Mouse (Mus musculus): ENCODE data around the gene Hsd11b1.

Hsd11b1 gene

GRCm38 (mm10) chr1:193197494-193198205 lies 66.2 kb downstream of the Hsd11b1 start:
- DNase-seq, result no peak

DNA sequence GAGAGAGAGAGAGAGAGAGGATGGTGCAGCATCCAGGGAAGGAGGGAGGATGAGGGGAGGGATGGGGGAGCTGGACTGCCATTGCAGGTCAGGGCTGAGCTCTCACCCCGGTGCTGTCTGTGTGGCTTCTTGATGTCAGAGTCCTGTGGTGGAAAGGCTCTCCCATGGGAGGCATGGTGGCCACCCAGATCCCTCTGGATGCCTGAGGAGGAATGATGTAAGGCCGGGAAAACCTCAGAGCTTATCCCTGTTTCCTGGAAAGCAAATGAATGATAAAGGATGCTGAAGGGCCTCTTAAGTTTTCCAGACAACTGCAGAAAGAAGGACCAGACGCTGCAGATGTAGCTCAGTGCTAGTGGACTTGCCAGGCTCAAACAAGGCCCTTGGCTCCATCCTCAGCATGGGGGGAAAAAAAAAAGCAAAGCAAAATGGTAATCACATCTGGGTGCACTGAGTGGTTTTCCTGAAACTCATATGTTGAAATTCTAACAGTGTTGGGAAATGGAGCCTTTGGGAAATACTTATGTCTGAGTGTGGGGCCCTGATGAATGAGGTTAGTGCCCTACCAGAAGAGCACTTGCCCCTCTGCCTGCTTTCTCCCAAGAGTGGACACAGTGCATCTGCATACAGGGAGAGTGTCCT lies 68.6 kb downstream of the Hsd11b1 start:
- DNase-seq, result no peak

DNA sequence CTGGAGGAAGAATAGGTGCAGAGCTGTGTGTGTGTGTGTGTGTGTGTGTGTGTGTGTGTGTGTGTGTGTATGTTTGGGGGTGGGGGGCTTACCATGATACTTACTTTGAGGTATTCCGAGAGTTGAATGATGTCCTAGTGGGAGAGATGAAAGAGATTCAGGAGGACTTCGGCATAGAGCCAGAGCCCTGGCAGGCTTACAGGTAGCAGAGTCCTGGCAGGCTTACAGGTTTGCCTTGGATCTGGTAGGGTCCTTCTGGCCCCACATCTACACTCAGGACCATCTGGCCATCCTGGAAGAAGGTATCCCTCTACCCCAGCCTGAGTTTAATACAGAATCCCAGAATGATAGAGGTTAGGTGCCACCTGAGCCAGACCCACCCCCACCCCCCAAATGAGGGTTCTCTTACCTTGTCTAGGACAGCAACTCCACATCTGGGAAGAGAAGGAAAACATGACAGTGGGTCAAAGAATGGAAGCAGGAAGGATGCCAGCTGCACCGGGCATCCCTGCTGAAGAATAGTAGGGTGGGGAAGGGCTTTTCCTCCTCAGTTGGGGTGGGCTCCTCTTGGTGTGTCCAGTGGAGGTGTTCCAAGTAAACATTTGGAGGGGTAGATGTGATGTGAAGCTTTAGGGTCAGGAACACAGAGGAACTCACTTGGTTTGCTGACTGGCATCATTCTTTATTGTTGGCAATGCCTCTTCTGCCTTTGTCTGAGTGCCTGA lies 69.3 kb downstream of the Hsd11b1 start:
- DNase-seq, result peak; percentile 54 to 67

- DNase-seq, result no peak
Measured at GRCm38 (mm10) chr1:193191675-193192283, 72.1 kb downstream of the Hsd11b1 start.

GRCm38 (mm10) chr1:193189771-193190170 lies 74.1 kb downstream of the Hsd11b1 start:
- no peak for DNase-seq

DNA sequence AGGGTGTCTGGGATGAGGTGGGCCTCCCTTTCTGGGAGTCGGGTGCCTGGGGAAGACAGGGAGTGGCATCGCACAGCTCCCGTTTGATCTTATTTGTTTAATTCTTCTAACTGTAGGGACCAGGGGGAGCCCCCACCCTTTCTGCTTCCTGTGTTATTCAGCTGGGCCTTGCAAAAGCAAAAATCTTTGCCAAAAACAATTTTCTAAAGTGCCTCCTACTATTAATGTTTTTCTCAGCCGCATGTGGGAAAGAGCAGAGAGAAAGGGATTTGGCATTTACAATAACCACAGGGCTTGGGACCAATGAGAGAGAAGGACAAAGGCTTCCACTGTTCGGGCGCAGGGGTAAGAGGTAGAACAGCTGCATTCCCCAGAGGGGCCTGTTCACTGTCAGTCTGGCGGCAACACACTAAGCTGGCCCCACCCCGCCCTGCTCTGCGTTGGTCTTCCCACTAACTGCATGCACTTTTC lies 74.7 kb downstream of the Hsd11b1 start:
- DNase-seq, result no peak

DNA sequence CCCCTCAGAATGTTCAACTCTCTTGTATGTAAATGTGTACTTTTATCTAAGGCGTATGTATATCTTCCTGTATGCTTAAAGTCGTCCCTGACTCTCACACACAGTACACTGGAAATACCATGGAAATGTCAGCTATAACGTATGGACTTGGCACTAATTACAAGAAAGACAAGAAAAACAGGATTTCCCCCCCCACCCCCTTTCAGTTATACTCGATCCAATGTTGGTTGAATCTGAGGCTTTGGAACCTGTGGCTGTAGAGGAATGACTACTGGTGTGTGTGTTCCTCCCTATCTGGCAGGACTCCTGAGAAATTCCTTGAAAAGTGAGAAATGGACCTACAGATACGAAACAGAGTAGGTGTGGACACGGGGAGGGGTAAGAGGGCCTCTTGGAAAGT lies 75.6 kb downstream of the Hsd11b1 start:
- DNase-seq, result no peak

DNA sequence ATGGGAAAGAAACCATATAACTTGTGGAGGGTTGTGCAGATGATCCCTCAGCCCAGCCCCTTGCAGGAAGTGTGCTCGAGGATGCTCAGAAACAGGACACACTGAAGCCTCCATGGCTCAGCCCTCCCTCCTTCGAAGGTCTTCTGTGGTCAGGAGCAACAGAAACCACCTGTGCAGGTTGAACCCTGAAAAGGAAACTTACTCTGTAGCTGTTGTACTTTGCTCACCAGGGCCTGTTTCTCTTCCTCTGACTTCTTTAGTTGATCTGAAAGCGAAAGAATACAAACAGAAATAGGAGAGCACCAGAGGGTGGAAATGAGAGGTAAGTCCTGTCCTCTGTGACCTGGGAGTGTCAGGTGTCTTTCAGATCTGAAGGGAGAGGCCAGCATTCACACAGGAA lies 82.8 kb downstream of the Hsd11b1 start:
- DNase-seq, result no peak

DNA sequence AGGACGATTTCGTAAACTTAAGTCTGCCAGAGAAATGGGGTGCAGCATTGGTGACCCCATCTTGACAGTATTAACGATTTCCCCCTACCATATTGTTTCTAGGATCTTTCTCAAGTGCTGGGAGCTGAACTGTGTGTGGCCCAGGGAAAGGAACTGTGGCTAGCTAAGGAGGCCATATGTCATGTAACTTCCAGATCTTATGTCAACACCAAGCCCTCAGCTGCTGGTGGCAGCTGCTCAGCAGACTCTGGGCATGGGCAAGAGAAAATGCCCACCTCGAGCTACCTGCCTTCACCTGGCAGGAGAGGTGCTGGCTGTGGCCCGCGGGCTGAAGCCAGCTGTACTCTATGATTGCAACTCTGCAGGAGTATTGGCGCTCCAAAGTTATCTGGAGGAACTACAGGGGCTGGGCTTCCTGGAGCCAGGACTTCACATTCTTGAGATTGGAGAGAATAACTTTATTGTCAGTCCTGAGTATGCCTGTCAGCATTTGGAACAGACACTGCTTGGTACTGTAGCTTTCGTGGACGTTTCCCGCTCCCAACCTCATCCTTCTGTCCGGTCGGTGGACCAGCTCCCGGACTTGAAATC lies 89.6 kb downstream of the Hsd11b1 start:
- DNase-seq, result no peak

GRCm38 (mm10) chr1:193173810-193174129 lies 90.1 kb downstream of the Hsd11b1 start:
- no peak for DNase-seq

DNA sequence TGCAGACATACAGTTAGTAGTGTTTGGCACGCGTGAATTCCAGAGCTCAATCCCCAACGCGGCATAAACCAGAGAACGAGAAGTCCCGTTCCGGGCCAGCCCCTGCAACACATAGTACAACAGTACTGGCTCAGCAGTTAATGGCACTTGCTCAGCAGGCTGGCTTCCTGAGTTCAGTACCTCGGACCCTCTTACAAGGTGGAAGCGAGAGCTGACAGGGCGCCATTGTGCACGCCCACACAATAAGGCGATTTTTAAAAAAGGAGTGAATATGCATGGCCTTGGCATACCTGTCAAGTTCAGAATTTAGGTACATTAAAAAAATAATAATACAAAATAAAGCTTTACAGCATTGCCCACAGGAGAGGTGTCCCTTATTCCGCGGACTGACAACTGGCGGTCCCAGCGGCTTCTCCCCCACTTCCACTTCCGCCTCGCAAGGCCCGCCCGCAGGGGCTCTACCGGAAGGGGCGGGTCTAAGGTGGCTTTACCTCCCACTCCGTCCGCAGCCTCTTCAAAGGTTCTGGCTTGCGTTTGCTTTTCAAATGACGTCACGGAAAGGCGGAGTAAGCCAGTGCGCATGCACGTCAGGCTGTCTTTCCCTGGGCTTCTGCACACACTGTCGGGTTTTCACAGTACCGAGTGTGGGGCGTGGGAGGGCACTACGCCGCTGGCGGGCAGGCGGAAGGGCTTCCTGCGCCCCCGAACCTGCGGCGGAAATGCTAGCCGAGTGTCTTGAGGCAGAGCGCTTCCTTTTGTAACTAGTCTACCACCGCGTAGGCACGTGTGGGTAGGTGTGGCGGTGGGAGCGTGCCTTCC lies 90.7 kb downstream of the Hsd11b1 start:
- peak; percentile 94 to 97 for DNase-seq
